Mouse (Mus musculus): ENCODE results near the gene Man1b1.

- TF ChIP-seq CTCF (conservative IDR thresholded peaks at IDR 0.05; ENCODE audit: insufficient read depth, insufficient read length, low read depth, low read length): no peak
- no peak for TF ChIP-seq POLR2A (IDR thresholded peaks at IDR 0.05; ENCODE audit: low read depth, low read length)
Measured at GRCm38 (mm10) chr2:25394281-25395221, 62.4 kb downstream of the Man1b1 start.

Measured in kidney, adult 2 months (tissue).